16 mouse cellular contexts compared by ENCODE assay signal in genomic region chrX:52348773-52349172, GRCm38 (mm10).
DNase-seq lines count a peak whose midpoint lies in the region; ATAC-seq lines count a peak whose summit lies in the region.
"Had no signal": no experiment of that assay in that cellular context is flagged by ENCODE, and none has a peak within 500 bp of the region (broad histone marks: within the 10 kb centered on the region; RNA-seq: fewer than 3 reads in every experiment).

No protein-coding gene starts in this region.

- no peak overlapping the region for H3K4me2 ChIP-seq in midbrain, embryonic 11.5 days
- H3K4me2 ChIP-seq in midbrain, embryonic 15.5 days: no peak overlapping the region
- no peak overlapping the region for H3K4me2 ChIP-seq in embryonic facial prominence, embryonic 11.5 days (ENCODE audit: low read depth, low read length)
- H3K4me2 ChIP-seq: liver, embryonic 11.5 days; lung, embryonic 14.5 days had no signal

- ATAC-seq in midbrain, embryonic 11.5 days (ENCODE audit: low FRiP score): peak; percentile 59
- ATAC-seq in midbrain, embryonic 15.5 days (replicated peaks): no peak
- ATAC-seq in embryonic facial prominence, embryonic 11.5 days (replicated peaks; ENCODE audit: insufficient number of reproducible peaks, low FRiP score, low TSS enrichment, low read depth): no peak
- ATAC-seq in granulocyte monocyte progenitor cell, adult 5-6 weeks (replicated peaks; ENCODE audit: poor library complexity, severe bottlenecking): no peak

- H3K36me3 ChIP-seq in midbrain, embryonic 11.5 days (ENCODE audit: control insufficient read depth, insufficient read depth, low read length): no peaks in the 10 kb centered on the region
- H3K36me3 ChIP-seq in midbrain, embryonic 15.5 days (replicated peaks): no peaks in the 10 kb centered on the region
- H3K36me3 ChIP-seq in embryonic facial prominence, embryonic 11.5 days (replicated peaks; ENCODE audit: control insufficient read depth, insufficient read depth, low read depth, low read length): no peaks in the 10 kb centered on the region

- H3K27ac ChIP-seq in midbrain, embryonic 11.5 days (ENCODE audit: low read depth, low read length): no peak overlapping the region
- no peak overlapping the region for H3K27ac ChIP-seq in midbrain, embryonic 15.5 days
- no peak overlapping the region for H3K27ac ChIP-seq in embryonic facial prominence, embryonic 11.5 days (replicated peaks; ENCODE audit: low read depth, low read length)

- H3K9me3 ChIP-seq in midbrain, embryonic 11.5 days (ENCODE audit: control insufficient read depth, low read length): no peaks in the 10 kb centered on the region
- no peaks in the 10 kb centered on the region for H3K9me3 ChIP-seq in midbrain, embryonic 15.5 days
- H3K9me3 ChIP-seq in embryonic facial prominence, embryonic 11.5 days (replicated peaks; ENCODE audit: control insufficient read depth, low read length): no peaks in the 10 kb centered on the region

- 15% methylated on average over 6 of the region's 6 CpGs for WGBS in midbrain, embryonic 11.5 days
- WGBS in midbrain, embryonic 15.5 days: 24% methylated on average over 6 of the region's 6 CpGs
- 43% methylated on average over 6 of the region's 6 CpGs for WGBS in embryonic facial prominence, embryonic 11.5 days

- no peak overlapping the region for H3K9ac ChIP-seq in midbrain, embryonic 11.5 days (ENCODE audit: low read length)
- H3K9ac ChIP-seq in midbrain, embryonic 15.5 days: no peak overlapping the region
- H3K9ac ChIP-seq in embryonic facial prominence, embryonic 11.5 days (replicated peaks; ENCODE audit: low read length): no peak overlapping the region
- H3K9ac ChIP-seq: lung, embryonic 14.5 days had no signal

- DNase-seq in midbrain, embryonic 11.5 days (ENCODE audit: low spot score, missing footprints): no peak
- DNase-seq in WW6 (ENCODE audit: low read depth, low spot score): peak; percentile 33
- DNase-seq in embryonic facial prominence, embryonic 11.5 days (ENCODE audit: low spot score): peak; percentile 19
- DNase-seq in mesoderm, embryonic 11.5 days (ENCODE audit: low read depth, low spot score): peak; percentile 26
- DNase-seq in lung, postnatal 10 days: no peak
- no peak for DNase-seq in liver
- DNase-seq: cerebellum, adult 11 months; heart, adult 11 months; lung, embryonic 14.5 days; right cerebral cortex, postnatal 14 days; thymus, postnatal 4 days had no signal

- H3K4me1 ChIP-seq in midbrain, embryonic 11.5 days (ENCODE audit: control insufficient read depth, insufficient read depth, low read length): peaks cover 6% of the 10 kb centered on the region; the same call in 1 of the 2 replicates
- H3K4me1 ChIP-seq in midbrain, embryonic 15.5 days: no peaks in the 10 kb centered on the region
- no peaks in the 10 kb centered on the region for H3K4me1 ChIP-seq in embryonic facial prominence, embryonic 11.5 days (ENCODE audit: control insufficient read depth, insufficient read depth, low read length)

- H3K27me3 ChIP-seq in midbrain, embryonic 11.5 days (ENCODE audit: control insufficient read depth, insufficient read depth, low read length): no peaks in the 10 kb centered on the region
- H3K27me3 ChIP-seq in midbrain, embryonic 15.5 days (replicated peaks): no peaks in the 10 kb centered on the region
- no peaks in the 10 kb centered on the region for H3K27me3 ChIP-seq in embryonic facial prominence, embryonic 11.5 days (ENCODE audit: control insufficient read depth, insufficient read depth, low read length)

- no peak overlapping the region for H3K4me3 ChIP-seq in midbrain, embryonic 11.5 days (ENCODE audit: low read depth, low read length)
- H3K4me3 ChIP-seq in midbrain, embryonic 15.5 days: no peak overlapping the region
- H3K4me3 ChIP-seq in embryonic facial prominence, embryonic 11.5 days (ENCODE audit: low read depth, low read length): no peak overlapping the region
- H3K4me3 ChIP-seq: erythroblast, embryonic 14.5 days; myocyte had no signal

Comparison
In these comparisons a context has a peak if more than half of its experiments do, and no peak if none do; other contexts are left out.
1. DNase-seq: peak in WW6 (single experiment), embryonic facial prominence, embryonic 11.5 days (single experiment) and mesoderm, embryonic 11.5 days (single experiment); none in midbrain, embryonic 11.5 days (single experiment), lung, postnatal 10 days (single experiment) and liver (single experiment).